Mouse (Mus musculus): Measurements from ENCODE around the gene Amph.
A peak's percentile ranks its signal among the peaks of the same experiment; 100 is the strongest.

The Amph gene

GRCm38 (mm10) chr13:18948171-18949028 is at the start of gene Amph:
Gene Amph (plus strand): TSS chr13:18948205.
- no peak for DNase-seq (ENCODE audit: low read depth in 1 of 2, low spot score in 2 of 2)

GRCm38 (mm10) chr13:18903623-18904022 is 44.4 kb upstream of the Amph start:
- no peak for DNase-seq (ENCODE audit: low read depth in 1 of 2, low spot score in 2 of 2)

- DNase-seq (ENCODE audit: low read depth in 1 of 2, low spot score in 2 of 2): no peak
Observed at GRCm38 (mm10) chr13:18914774-18915173, 33.2 kb upstream of the Amph start.

GRCm38 (mm10) chr13:18933191-18933590 is 14.8 kb upstream of the Amph start:
- peak in 1 of 2 experiments; percentile 7 for DNase-seq (ENCODE audit: low read depth in 1 of 2, low spot score in 2 of 2)

GRCm38 (mm10) chr13:18947686-18948085 is 319 bp upstream of the Amph start:
- DNase-seq (ENCODE audit: low read depth in 1 of 2, low spot score in 2 of 2): no peak

- no peak for DNase-seq (ENCODE audit: low read depth in 1 of 2, low spot score in 2 of 2)
Observed at GRCm38 (mm10) chr13:18949029-18949350, 985 bp downstream of the Amph start.

- no peak for DNase-seq (ENCODE audit: low read depth in 1 of 2, low spot score in 2 of 2)
Observed at GRCm38 (mm10) chr13:18949626-18950200, 1.7 kb downstream of the Amph start.

GRCm38 (mm10) chr13:18953575-18953974 is 5.6 kb downstream of the Amph start:
- DNase-seq (ENCODE audit: low read depth in 1 of 2, low spot score in 2 of 2): no peak

- DNase-seq (ENCODE audit: low read depth in 1 of 2, low spot score in 2 of 2): no peak
Observed at GRCm38 (mm10) chr13:18956065-18956913, 8.3 kb downstream of the Amph start.

- DNase-seq (ENCODE audit: low read depth in 1 of 2, low spot score in 2 of 2): no peak
Observed at GRCm38 (mm10) chr13:18957028-18957427, 9.0 kb downstream of the Amph start.

- DNase-seq (ENCODE audit: low read depth in 1 of 2, low spot score in 2 of 2): no peak
Observed at GRCm38 (mm10) chr13:18972571-18972970, 24.6 kb downstream of the Amph start.

GRCm38 (mm10) chr13:18974351-18974750 is 26.3 kb downstream of the Amph start:
- no peak for DNase-seq (ENCODE audit: low read depth in 1 of 2, low spot score in 2 of 2)

GRCm38 (mm10) chr13:18987266-18987665 is 39.3 kb downstream of the Amph start:
- DNase-seq (ENCODE audit: low read depth in 1 of 2, low spot score in 2 of 2): no peak

GRCm38 (mm10) chr13:18988323-18988722 is 40.3 kb downstream of the Amph start:
- DNase-seq (ENCODE audit: low read depth in 1 of 2, low spot score in 2 of 2): no peak

- no peak for DNase-seq (ENCODE audit: low read depth in 1 of 2, low spot score in 2 of 2)
Observed at GRCm38 (mm10) chr13:18989185-18989714, 41.2 kb downstream of the Amph start.

GRCm38 (mm10) chr13:19002502-19002901 is 54.5 kb downstream of the Amph start:
- DNase-seq (ENCODE audit: low read depth in 1 of 2, low spot score in 2 of 2): no peak

GRCm38 (mm10) chr13:19004406-19004805 is 56.4 kb downstream of the Amph start:
- DNase-seq (ENCODE audit: low read depth in 1 of 2, low spot score in 2 of 2): no peak

- DNase-seq (ENCODE audit: low read depth in 1 of 2, low spot score in 2 of 2): no peak
Observed at GRCm38 (mm10) chr13:19008440-19008839, 60.4 kb downstream of the Amph start.

GRCm38 (mm10) chr13:19014825-19015375 is 66.9 kb downstream of the Amph start:
- DNase-seq (ENCODE audit: low read depth in 1 of 2, low spot score in 2 of 2): no peak

GRCm38 (mm10) chr13:19021529-19021928 is 73.5 kb downstream of the Amph start:
- no peak for DNase-seq (ENCODE audit: low read depth in 1 of 2, low spot score in 2 of 2)

- DNase-seq (ENCODE audit: low read depth in 1 of 2, low spot score in 2 of 2): no peak
Observed at GRCm38 (mm10) chr13:19022310-19022709, 74.3 kb downstream of the Amph start.
